Mouse (Mus musculus) testis, adult 2 months (tissue): ENCODE measurements around the gene Zfp553.

Experiments
- CTCF ChIP-seq: fragments of 200-500 bp; IDR thresholded peaks from 2 replicates; pipeline ENCODE4 v1.5.1; 2012; ENCODE audit warnings: low read depth, mild to moderate bottlenecking, inconsistent platforms, low read length, moderate library complexity; ENCODE audit not compliant: control insufficient read depth, insufficient read depth, insufficient replicate concordance
- POLR2A ChIP-seq: fragments of 200-500 bp; IDR thresholded peaks from 2 replicates; pipeline ENCODE4 v1.6.1; 2012; ENCODE audit warnings: low read depth, mild to moderate bottlenecking, inconsistent platforms, low read length, moderate library complexity; ENCODE audit not compliant: control insufficient read depth

DNA sequence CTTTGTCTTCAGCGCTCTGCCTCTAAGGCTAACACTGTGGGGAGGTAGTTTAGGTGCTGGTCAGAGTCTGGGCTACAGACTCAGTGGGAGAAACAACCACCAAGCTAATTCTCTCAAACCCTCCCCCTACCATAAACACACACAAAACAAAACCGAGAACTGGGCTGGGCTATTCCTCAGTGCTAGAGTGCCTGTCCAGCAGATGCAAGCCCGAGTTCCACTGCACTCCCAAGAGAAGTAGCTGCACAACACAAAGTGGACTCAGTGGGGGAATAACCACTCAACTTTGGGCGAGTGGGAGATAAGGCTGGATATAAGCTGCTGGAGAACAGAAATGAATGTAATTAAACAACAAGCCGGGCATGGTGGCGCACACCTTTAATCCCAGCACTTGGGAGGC, 42.2 kb upstream of the Zfp553 start:
- TF ChIP-seq CTCF (no peak), POLR2A (no peak)
